ENCODE assay signal across 14 mouse cellular contexts in genomic region chr16:44546831-44547230, GRCm38 (mm10). TPM values are rescaled to one million over a fixed set of nuclear protein-coding genes. Genes with fewer than 3 reads are reported as not detected.
A peak's percentile ranks its signal among the peaks of the same experiment; 100 is the strongest.
DNase-seq lines count a peak whose midpoint lies in the region; ATAC-seq and TF ChIP-seq lines count a peak whose summit lies in the region.
"Had no signal": no experiment of that assay in that cellular context is flagged by ENCODE, and none has a peak within 500 bp of the region (broad histone marks: within the 10 kb centered on the region; RNA-seq: fewer than 3 reads in every experiment).

No protein-coding gene starts in this region.

- H3K9me3 ChIP-seq in midbrain, embryonic 10.5 days (replicated peaks) = no peaks in the 10 kb centered on the region
- H3K9me3 ChIP-seq in midbrain, postnatal 0 days (ENCODE audit: low read length) = no peaks in the 10 kb centered on the region
- H3K9me3 ChIP-seq in embryonic facial prominence, embryonic 15.5 days (replicated peaks) = no peaks in the 10 kb centered on the region
- H3K9me3 ChIP-seq: kidney, embryonic 15.5 days; stomach, embryonic 15.5 days had no signal

- no peak overlapping the region; the same call in 1 of the 2 replicates for H3K4me3 ChIP-seq in midbrain, embryonic 10.5 days
- H3K4me3 ChIP-seq in midbrain, postnatal 0 days (ENCODE audit: low read depth, low read length) = no peak overlapping the region
- H3K4me3 ChIP-seq in embryonic facial prominence, embryonic 15.5 days (replicated peaks) = no peak overlapping the region
- H3K4me3 ChIP-seq: kidney, embryonic 15.5 days; layer of hippocampus, adult 2 months; stomach, embryonic 15.5 days had no signal

- H3K27me3 ChIP-seq in midbrain, embryonic 10.5 days (ENCODE audit: low read depth, poor library complexity, severe bottlenecking) = no peaks in the 10 kb centered on the region
- no peaks in the 10 kb centered on the region for H3K27me3 ChIP-seq in midbrain, postnatal 0 days (ENCODE audit: insufficient read depth, low read length)
- H3K27me3 ChIP-seq in embryonic facial prominence, embryonic 15.5 days = no peaks in the 10 kb centered on the region
- H3K27me3 ChIP-seq: kidney, embryonic 15.5 days; stomach, embryonic 15.5 days had no signal

- H3K36me3 ChIP-seq in midbrain, embryonic 10.5 days = peaks cover 63% of the 10 kb centered on the region
- H3K36me3 ChIP-seq in midbrain, postnatal 0 days (ENCODE audit: insufficient read depth, low read length) = no peaks in the 10 kb centered on the region
- peaks cover 4% of the 10 kb centered on the region; the same call in 1 of the 2 replicates for H3K36me3 ChIP-seq in embryonic facial prominence, embryonic 15.5 days
- H3K36me3 ChIP-seq: stomach, embryonic 15.5 days had no signal

- no peak for TF ChIP-seq CTCF in midbrain, postnatal 0 days (IDR thresholded peaks at IDR 0.05)

- no peak for ATAC-seq in midbrain, postnatal 0 days (ENCODE audit: low FRiP score)
- no peak for ATAC-seq in embryonic facial prominence, embryonic 15.5 days (ENCODE audit: insufficient number of reproducible peaks, low FRiP score, low TSS enrichment, low read depth)
- ATAC-seq in megakaryocyte-erythroid progenitor cell, adult 5-6 weeks (replicated peaks; ENCODE audit: low FRiP score, low TSS enrichment, poor library complexity, severe bottlenecking) = no peak

- peaks cover 98% of the 10 kb centered on the region for H3K4me1 ChIP-seq in midbrain, embryonic 10.5 days
- H3K4me1 ChIP-seq in midbrain, postnatal 0 days (ENCODE audit: insufficient read depth, low read length) = peaks cover 22% of the 10 kb centered on the region
- peaks cover 89% of the 10 kb centered on the region for H3K4me1 ChIP-seq in embryonic facial prominence, embryonic 15.5 days

- no peak overlapping the region for H3K9ac ChIP-seq in midbrain, postnatal 0 days (replicated peaks; ENCODE audit: low read length, poor library complexity, severe bottlenecking)
- H3K9ac ChIP-seq in embryonic facial prominence, embryonic 15.5 days = no peak overlapping the region
- H3K9ac ChIP-seq: kidney, embryonic 15.5 days; lung, embryonic 14.5 days; stomach, embryonic 15.5 days had no signal

- no peak overlapping the region for H3K4me2 ChIP-seq in midbrain, postnatal 0 days (ENCODE audit: low read depth, low read length, poor library complexity, severe bottlenecking)
- H3K4me2 ChIP-seq in embryonic facial prominence, embryonic 15.5 days (replicated peaks) = no peak overlapping the region
- H3K4me2 ChIP-seq: kidney, embryonic 15.5 days; lung, embryonic 14.5 days; stomach, embryonic 15.5 days had no signal

- H3K27ac ChIP-seq in midbrain, embryonic 10.5 days (replicated peaks) = peak overlapping the region; percentile 61
- H3K27ac ChIP-seq in midbrain, postnatal 0 days (ENCODE audit: low read depth, low read length) = no peak overlapping the region
- peak overlapping the region; percentile 60 for H3K27ac ChIP-seq in embryonic facial prominence, embryonic 15.5 days (replicated peaks)
- H3K27ac ChIP-seq: kidney, embryonic 15.5 days; layer of hippocampus, adult 2 months; stomach, embryonic 15.5 days had no signal

- WGBS in midbrain, embryonic 10.5 days = 83% methylated on average over 8 of the region's 8 CpGs
- WGBS in midbrain, postnatal 0 days = 66% methylated on average over 8 of the region's 8 CpGs
- 46% methylated on average over 8 of the region's 8 CpGs for WGBS in embryonic facial prominence, embryonic 15.5 days

- DNase-seq in midbrain, embryonic 10.5 days (ENCODE audit: low spot score) = peak; percentile 11
- no peak for DNase-seq in midbrain, postnatal 0 days (ENCODE audit: low spot score)
- DNase-seq in T-cell, adult 2 months (ENCODE audit: low spot score) = peak; percentile 44
- DNase-seq in thymus, postnatal 14 days = peak; percentile 30
- DNase-seq in testis, postnatal 14 days (ENCODE audit: low spot score) = no peak
- DNase-seq: adrenal gland, postnatal 10 days; liver; lung, embryonic 14.5 days; retina, postnatal 1 day had no signal

RNA-seq across cellular contexts. Expression of gene Boc, which starts 11.9 kb away (rescaled TPM):
- 30.8 and 37.1 TPM in 2 replicates for polyA plus RNA-seq in midbrain, embryonic 10.5 days (2016; fragmentation: Nextera tagmentation; extraction: Ambion mirVana)
- total RNA-seq in midbrain, postnatal 0 days (2014; rRNA removed) = 13.5 and 24.9 TPM in 2 replicates
- polyA plus RNA-seq in midbrain, postnatal 0 days (2015; fragmentation: Nextera tagmentation; extraction: Ambion mirVana) = 2.7 and 3.9 TPM in 2 replicates
- polyA plus RNA-seq in embryonic facial prominence, embryonic 15.5 days (2015; fragmentation: Nextera tagmentation; extraction: Ambion mirVana) = 42.3 and 49.1 TPM in 2 replicates
- total RNA-seq in megakaryocyte-erythroid progenitor cell, adult 5-6 weeks (2014; fragmentation: Nextera tagmentation) = not detected in 2 replicates
- not detected in 2 replicates for total RNA-seq in megakaryocyte-erythroid progenitor cell, adult 5-6 weeks (2017)

Comparison
In these comparisons a context has a peak if more than half of its experiments do, and no peak if none do; other contexts are left out.
1. DNase-seq: peak in midbrain, embryonic 10.5 days (single experiment), T-cell, adult 2 months (single experiment) and thymus, postnatal 14 days (single experiment); none in midbrain, postnatal 0 days (single experiment) and testis, postnatal 14 days (single experiment).